Mouse (Mus musculus) monocyte, adult 2 months (primary cell): ENCODE results near the gene Vash1.

Experiments
- DNase-seq, 2 experiments: peaks; one replicate each; pipeline ENCODE4 v3.0.0; 2022; ENCODE audit warnings: low spot score in 2 of 2, low read depth in 1 of 2

Gene Vash1

GRCm38 (mm10) chr12:86682178-86682577 lies 3.7 kb downstream of the Vash1 start:
- DNase-seq, result no peak

- DNase-seq, result no peak
Measured at GRCm38 (mm10) chr12:86683698-86684097, 5.2 kb downstream of the Vash1 start.

GRCm38 (mm10) chr12:86685275-86685674 lies 6.8 kb downstream of the Vash1 start:
- no peak for DNase-seq

GRCm38 (mm10) chr12:86686551-86687330 lies 8.2 kb downstream of the Vash1 start:
- DNase-seq, result no peak

GRCm38 (mm10) chr12:86687445-86687955 lies 9.0 kb downstream of the Vash1 start:
- DNase-seq, result no peak

- no peak for DNase-seq
Measured at GRCm38 (mm10) chr12:86687971-86688573, 9.6 kb downstream of the Vash1 start.

- no peak for DNase-seq
Measured at GRCm38 (mm10) chr12:86688917-86689316, 10.4 kb downstream of the Vash1 start.

- DNase-seq, result no peak
Measured at GRCm38 (mm10) chr12:86690700-86691485, 12.4 kb downstream of the Vash1 start.

- no peak for DNase-seq
Measured at GRCm38 (mm10) chr12:86692471-86693356, 14.2 kb downstream of the Vash1 start.

- no peak for DNase-seq
Measured at GRCm38 (mm10) chr12:86693389-86693788, 14.9 kb downstream of the Vash1 start.

- no peak for DNase-seq
Measured at GRCm38 (mm10) chr12:86694441-86694840, 15.9 kb downstream of the Vash1 start.

- no peak for DNase-seq
Measured at GRCm38 (mm10) chr12:86697996-86698395, 19.5 kb downstream of the Vash1 start.

GRCm38 (mm10) chr12:86698537-86698936 lies 20.0 kb downstream of the Vash1 start:
- DNase-seq, result no peak

- DNase-seq, result no peak
Measured at GRCm38 (mm10) chr12:86699965-86700926, 21.7 kb downstream of the Vash1 start.

- DNase-seq, result no peak
Measured at GRCm38 (mm10) chr12:86700927-86701310, 22.4 kb downstream of the Vash1 start.

- no peak for DNase-seq
Measured at GRCm38 (mm10) chr12:86701491-86701890, 23.0 kb downstream of the Vash1 start.

GRCm38 (mm10) chr12:86702690-86703089 lies 24.2 kb downstream of the Vash1 start:
- DNase-seq, result no peak

- no peak for DNase-seq
Measured at GRCm38 (mm10) chr12:86705843-86706242, 27.3 kb downstream of the Vash1 start.

GRCm38 (mm10) chr12:86714026-86714425 lies 35.5 kb downstream of the Vash1 start:
- no peak for DNase-seq

- DNase-seq, result no peak
Measured at GRCm38 (mm10) chr12:86715401-86715800, 36.9 kb downstream of the Vash1 start.
